Mouse (Mus musculus): Measurements from ENCODE around the gene Ptprt. TPM values are rescaled to one million over a fixed set of nuclear protein-coding genes. Genes with fewer than 3 reads are reported as not detected.

Gene Ptprt
- total and polyA plus RNA-seq, 3 experiments = not detected

- no peaks in the 10 kb centered on the region for H3K36me3 ChIP-seq (ENCODE audit: control insufficient read depth in 1 of 2, insufficient read depth in 2 of 2, low read length in 2 of 2)
- H3K79me2 ChIP-seq (ENCODE audit: control insufficient read depth, insufficient read depth, low read length, poor library complexity) = no peaks in the 10 kb centered on the region
- H3K4me1 ChIP-seq (ENCODE audit: control insufficient read depth in 1 of 2, insufficient read depth in 2 of 2, low read length in 2 of 2) = no peaks in the 10 kb centered on the region
- no peak for DNase-seq (ENCODE audit: low read depth, low spot score)
- no peaks in the 10 kb centered on the region for H3K27me3 ChIP-seq (ENCODE audit: control insufficient read depth in 1 of 2, insufficient read depth in 2 of 2, low read length in 2 of 2)
- H3K27ac ChIP-seq (ENCODE audit: control insufficient read depth, low read depth, low read length) = no peak overlapping the region
- no peak overlapping the region for H3K9ac ChIP-seq (ENCODE audit: control insufficient read depth, low read depth, low read length, poor library complexity, severe bottlenecking)
- no peak overlapping the region for H3K4me3 ChIP-seq (ENCODE audit: control insufficient read depth in 1 of 2, insufficient read depth in 1 of 2, low read depth in 2 of 2, low read length in 2 of 2)
- H3K9me3 ChIP-seq (replicated peaks; ENCODE audit: insufficient read depth, low read length) = no peaks in the 10 kb centered on the region
- TF ChIP-seq TCF12 (IDR thresholded peaks at IDR 0.05; ENCODE audit: low read depth, low read length) = no peak
- TF ChIP-seq MAZ (IDR thresholded peaks at IDR 0.05; ENCODE audit: low read depth, low read length) = no peak
- TF ChIP-seq RAD21 (IDR thresholded peaks at IDR 0.05; ENCODE audit: low read depth, low read length) = no peak
- TF ChIP-seq SMC3 (IDR thresholded peaks at IDR 0.05; ENCODE audit: low read depth, low read length) = no peak
- TF ChIP-seq MYC (IDR thresholded peaks at IDR 0.05; ENCODE audit: low read depth, low read length) = no peak
- TF ChIP-seq CTCF (IDR thresholded peaks at IDR 0.05 in 2 of 3, conservative IDR thresholded peaks at IDR 0.05 in 1 of 3; ENCODE audit: control insufficient read depth in 1 of 3, insufficient read depth in 1 of 3, low read depth in 2 of 3, low read length in 3 of 3, poor library complexity in 1 of 3, severe bottlenecking in 1 of 3) = no peak
- no peak for TF ChIP-seq NELFE (IDR thresholded peaks at IDR 0.05; ENCODE audit: low read depth, low read length)
These were observed 443.1 kb downstream of the Ptprt start for GRCm38 (mm10) chr2:162217896-162218295.

GRCm38 (mm10) chr2:162212397-162212796 lies 448.6 kb downstream of the Ptprt start:
- H3K36me3 ChIP-seq (ENCODE audit: control insufficient read depth in 1 of 2, insufficient read depth in 2 of 2, low read length in 2 of 2) = no peaks in the 10 kb centered on the region
- no peaks in the 10 kb centered on the region for H3K79me2 ChIP-seq (ENCODE audit: control insufficient read depth, insufficient read depth, low read length, poor library complexity)
- DNase-seq (ENCODE audit: low read depth, low spot score) = no peak
- no peaks in the 10 kb centered on the region for H3K4me1 ChIP-seq (ENCODE audit: control insufficient read depth in 1 of 2, insufficient read depth in 2 of 2, low read length in 2 of 2)
- no peak overlapping the region for H3K9ac ChIP-seq (ENCODE audit: control insufficient read depth, low read depth, low read length, poor library complexity, severe bottlenecking)
- no peaks in the 10 kb centered on the region for H3K9me3 ChIP-seq (replicated peaks; ENCODE audit: insufficient read depth, low read length)
- no peak overlapping the region for H3K27ac ChIP-seq (ENCODE audit: control insufficient read depth, low read depth, low read length)
- TF ChIP-seq ZMIZ1 (IDR thresholded peaks at IDR 0.05; ENCODE audit: low read depth, low read length) (no peak), USF2 (IDR thresholded peaks at IDR 0.05; ENCODE audit: borderline replicate concordance in 1 of 2, insufficient read depth in 1 of 2, low read depth in 1 of 2, low read length in 2 of 2) (no peak), CTCF (IDR thresholded peaks at IDR 0.05 in 2 of 3, conservative IDR thresholded peaks at IDR 0.05 in 1 of 3; ENCODE audit: control insufficient read depth in 1 of 3, insufficient read depth in 1 of 3, low read depth in 2 of 3, low read length in 3 of 3, poor library complexity in 1 of 3, severe bottlenecking in 1 of 3) (no peak), ELF1 (IDR thresholded peaks at IDR 0.05; ENCODE audit: low read depth, low read length) (no peak), MYC (IDR thresholded peaks at IDR 0.05; ENCODE audit: low read depth, low read length) (no peak), MXI1 (IDR thresholded peaks at IDR 0.05; ENCODE audit: low read depth, low read length) (no peak), SIN3A (IDR thresholded peaks at IDR 0.05; ENCODE audit: low read length) (no peak), TCF12 (IDR thresholded peaks at IDR 0.05; ENCODE audit: low read depth, low read length) (no peak), MAZ (IDR thresholded peaks at IDR 0.05; ENCODE audit: low read depth, low read length) (no peak), SMC3 (IDR thresholded peaks at IDR 0.05; ENCODE audit: low read depth, low read length) (no peak), BHLHE40 (IDR thresholded peaks at IDR 0.05; ENCODE audit: borderline replicate concordance, low read depth, low read length) (no peak), KAT2A (conservative IDR thresholded peaks at IDR 0.05; ENCODE audit: low read depth, low read length) (no peak), ZKSCAN1 (IDR thresholded peaks at IDR 0.05; ENCODE audit: low read depth, low read length) (no peak), GABPA (IDR thresholded peaks at IDR 0.05; ENCODE audit: low read depth, low read length) (no peak), ETS1 (IDR thresholded peaks at IDR 0.05; ENCODE audit: low read depth, low read length) (no peak), CHD2 (IDR thresholded peaks at IDR 0.05; ENCODE audit: low read length) (no peak), RAD21 (IDR thresholded peaks at IDR 0.05; ENCODE audit: low read depth, low read length) (no peak), JUND (IDR thresholded peaks at IDR 0.05; ENCODE audit: low read depth, low read length) (no peak), NRF1 (IDR thresholded peaks at IDR 0.05; ENCODE audit: insufficient read depth, low read depth, low read length, poor library complexity, severe bottlenecking) (no peak)
- H3K4me3 ChIP-seq (ENCODE audit: control insufficient read depth in 1 of 2, insufficient read depth in 1 of 2, low read depth in 2 of 2, low read length in 2 of 2) = no peak overlapping the region
- H3K27me3 ChIP-seq (ENCODE audit: control insufficient read depth in 1 of 2, insufficient read depth in 2 of 2, low read length in 2 of 2) = no peaks in the 10 kb centered on the region
